Mouse (Mus musculus) right cerebral cortex, postnatal 4 days (tissue): ENCODE data around the gene Bod1.

Source experiments
- DNase-seq: peaks from one replicate; pipeline ENCODE4 v3.0.0-alpha.2; 2022

Gene Bod1

GRCm38 (mm10) chr11:31664186-31664585 lies 7.5 kb downstream of the Bod1 start:
- DNase-seq, result no peak

- DNase-seq, result no peak
Measured at GRCm38 (mm10) chr11:31663501-31663900, 8.2 kb downstream of the Bod1 start.

- DNase-seq, result no peak
Measured at GRCm38 (mm10) chr11:31662872-31663446, 8.7 kb downstream of the Bod1 start.

- no peak for DNase-seq
Measured at GRCm38 (mm10) chr11:31662214-31662613, 9.5 kb downstream of the Bod1 start.

- no peak for DNase-seq
Measured at GRCm38 (mm10) chr11:31657806-31658175, 13.9 kb downstream of the Bod1 start.

- DNase-seq, result no peak
Measured at GRCm38 (mm10) chr11:31657168-31657805, 14.4 kb downstream of the Bod1 start.

GRCm38 (mm10) chr11:31649507-31649906 lies 22.2 kb downstream of the Bod1 start:
- no peak for DNase-seq

GRCm38 (mm10) chr11:31647268-31647667 lies 24.4 kb downstream of the Bod1 start:
- DNase-seq, result no peak

GRCm38 (mm10) chr11:31646571-31646970 lies 25.1 kb downstream of the Bod1 start:
- no peak for DNase-seq

GRCm38 (mm10) chr11:31643120-31643519 lies 28.6 kb downstream of the Bod1 start:
- DNase-seq, result no peak

GRCm38 (mm10) chr11:31641066-31641810 lies 30.4 kb downstream of the Bod1 start:
- DNase-seq, result no peak

- DNase-seq, result no peak
Measured at GRCm38 (mm10) chr11:31640187-31640586, 31.5 kb downstream of the Bod1 start.

- DNase-seq, result peak; percentile 78
Measured at GRCm38 (mm10) chr11:31637788-31638373, 33.8 kb downstream of the Bod1 start.

- no peak for DNase-seq
Measured at GRCm38 (mm10) chr11:31628700-31629099, 43.0 kb downstream of the Bod1 start.

- no peak for DNase-seq
Measured at GRCm38 (mm10) chr11:31620796-31621195, 50.9 kb downstream of the Bod1 start.

GRCm38 (mm10) chr11:31617797-31618196 lies 53.9 kb downstream of the Bod1 start:
- DNase-seq, result no peak

GRCm38 (mm10) chr11:31617236-31617635 lies 54.4 kb downstream of the Bod1 start:
- no peak for DNase-seq

GRCm38 (mm10) chr11:31616722-31617121 lies 55.0 kb downstream of the Bod1 start:
- DNase-seq, result no peak
